Mouse (Mus musculus) layer of hippocampus, adult 18-20 months (tissue): ENCODE data around the gene Tmed1. TPM values are rescaled to one million over a fixed set of nuclear protein-coding genes. Genes with fewer than 3 reads are reported as not detected.
"Not testable (repeated sequence)": the region's sequence is repeated elsewhere in the genome, so short reads cannot be mapped to it uniquely, and the experiment has no call there.

Source experiments
- DNase-seq, 2 experiments: peaks; one replicate each; pipeline ENCODE4 v3.0.0; 2022; ENCODE audit warnings: low spot score in 2 of 2
- total RNA-seq, 2 experiments: library from RNA; stranded (reverse); gene quantifications; 2 replicates each; pipeline ENCODE4 v1.2.3; 2021

The Tmed1 gene
- total RNA-seq, 2 experiments from 2014 or later: 11.1 to 11.8 TPM

DNA sequence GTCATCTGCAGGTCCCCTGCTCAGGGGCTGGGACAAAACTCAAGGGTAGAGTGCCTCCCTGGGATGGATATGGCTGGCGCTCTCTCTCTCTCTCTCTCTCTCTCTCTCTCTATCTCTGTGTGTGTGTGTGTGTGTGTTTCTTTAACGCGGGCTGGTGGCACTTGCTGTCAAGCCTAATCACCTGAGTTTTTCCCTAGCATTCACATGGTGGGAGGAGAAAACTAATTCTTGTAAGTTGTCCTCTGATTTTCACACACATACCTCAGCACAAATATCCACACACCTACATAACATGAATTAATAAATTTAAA is 16.5 kb upstream of the Tmed1 start:
- DNase-seq: no peak

DNA sequence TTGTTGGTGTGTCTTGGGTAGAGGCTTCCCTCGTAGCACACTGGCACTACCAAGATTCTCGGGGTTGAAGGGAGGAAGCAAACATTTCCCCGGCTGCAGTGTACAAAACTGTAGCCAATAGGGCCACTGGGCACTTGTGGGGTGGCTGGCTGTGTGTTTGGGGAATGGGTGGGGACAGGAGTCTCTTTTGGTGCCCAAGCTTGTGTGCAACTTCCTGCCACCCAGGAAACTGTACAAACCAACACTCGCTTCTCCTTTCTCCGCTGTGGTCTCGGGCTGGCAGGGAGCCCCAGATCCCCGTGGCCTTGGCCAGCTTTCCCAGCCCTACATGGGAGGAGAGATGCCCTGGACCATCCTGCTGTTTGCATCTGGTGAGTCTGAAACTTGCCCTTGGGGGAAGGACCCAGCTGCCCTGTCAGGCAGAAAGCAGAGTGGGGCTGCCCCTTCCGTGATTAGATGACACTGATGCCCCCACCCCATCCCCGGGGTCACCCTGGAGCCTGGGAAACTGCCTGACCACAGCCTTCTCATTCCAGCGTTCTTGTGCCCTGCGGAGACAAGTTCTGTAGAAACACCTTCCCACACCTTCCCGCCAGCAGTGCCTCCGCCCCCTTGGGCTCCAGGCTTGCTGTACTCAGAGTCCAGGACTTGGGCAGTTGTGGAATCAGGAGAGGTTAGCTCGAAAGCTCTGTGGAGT is 16.0 kb upstream of the Tmed1 start, which contains the start of gene AB124611:
AB124611 (plus strand) TSS at position 240 of the 697 bp plus-strand sequence.
- no peak for DNase-seq

DNA sequence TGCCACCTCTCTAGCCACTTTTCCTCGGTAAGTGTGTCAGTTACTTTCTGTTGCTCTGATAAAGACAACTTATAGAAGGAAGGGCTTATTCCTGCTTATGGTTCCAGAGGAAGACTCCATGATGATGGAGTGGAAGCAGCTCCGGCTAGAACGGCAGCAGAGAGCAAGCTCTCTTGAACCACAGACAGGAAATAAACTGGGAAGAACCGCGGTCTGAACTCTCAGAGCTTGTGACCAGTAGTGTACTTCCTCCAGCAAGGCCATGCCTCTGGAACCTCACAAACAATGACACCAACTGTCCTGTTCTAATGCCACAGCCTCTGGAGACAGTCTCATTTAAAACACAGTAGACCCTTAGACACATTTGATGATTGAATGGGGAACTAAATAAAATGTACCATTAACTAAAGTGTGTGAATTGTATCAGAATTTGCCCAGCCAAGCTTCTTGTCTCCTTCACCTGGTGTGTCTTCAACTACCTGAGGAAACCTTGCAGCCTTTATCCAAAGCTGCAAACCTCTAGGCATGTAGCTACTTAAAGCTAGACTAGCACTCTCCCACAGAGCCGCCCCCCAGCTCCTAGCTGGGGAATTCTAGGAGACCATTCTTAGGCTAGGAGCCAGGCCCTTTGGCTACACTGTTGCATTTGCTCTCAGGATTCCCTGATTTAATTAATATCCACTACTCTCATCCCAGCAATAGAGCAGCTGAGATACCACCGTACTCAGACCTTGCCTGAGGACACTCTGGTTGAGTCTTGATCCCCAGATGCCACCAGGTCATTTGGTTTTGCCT is 15.3 kb upstream of the Tmed1 start:
- DNase-seq: no peak

DNA sequence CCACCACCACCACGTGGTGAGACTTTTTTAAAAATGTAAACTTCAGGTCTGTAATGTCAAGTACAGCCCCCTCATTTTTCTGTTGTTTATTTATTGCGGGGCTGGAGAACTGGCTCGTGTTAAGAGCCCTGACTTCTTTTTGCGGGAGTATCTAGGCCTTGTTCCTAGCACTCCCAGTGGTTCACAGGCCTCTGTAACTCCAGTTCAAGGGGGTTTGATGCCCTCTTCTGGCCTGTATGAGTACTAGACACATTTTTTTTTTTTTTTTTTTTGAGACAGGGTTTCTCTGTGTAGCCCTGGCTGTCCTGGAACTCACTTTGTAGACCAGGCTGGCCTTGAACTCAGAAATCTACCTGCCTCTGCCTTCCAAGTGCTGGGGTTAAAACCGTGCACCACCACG is 8.6 kb upstream of the Tmed1 start:
- DNase-seq: not testable (repeated sequence)

DNA sequence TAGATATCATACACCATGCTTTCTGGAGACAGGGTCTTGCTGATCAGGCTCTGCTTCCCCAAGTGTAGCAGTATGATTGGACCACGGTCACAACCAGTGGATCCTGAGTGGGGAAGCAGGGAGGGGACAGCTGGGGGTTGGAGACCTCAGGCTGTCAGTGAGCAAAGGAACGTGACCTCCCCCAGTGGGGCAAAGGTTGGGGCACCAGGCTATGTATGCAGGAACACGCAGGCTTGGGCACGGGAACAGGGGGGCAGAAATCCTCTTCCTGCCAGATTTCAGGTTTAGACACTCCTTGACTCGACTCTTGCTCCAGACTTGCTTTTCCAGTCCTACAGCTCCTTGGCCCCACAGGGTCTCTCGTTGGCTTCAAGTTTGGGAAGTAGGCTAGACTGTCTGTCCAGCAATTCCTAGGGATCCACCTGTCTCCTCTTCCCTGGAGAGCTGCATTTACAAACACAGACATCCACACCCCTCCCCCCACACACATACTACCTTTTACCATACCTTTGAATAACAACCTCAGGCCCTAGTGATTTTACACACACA is 8.0 kb upstream of the Tmed1 start:
- DNase-seq: no peak

DNA sequence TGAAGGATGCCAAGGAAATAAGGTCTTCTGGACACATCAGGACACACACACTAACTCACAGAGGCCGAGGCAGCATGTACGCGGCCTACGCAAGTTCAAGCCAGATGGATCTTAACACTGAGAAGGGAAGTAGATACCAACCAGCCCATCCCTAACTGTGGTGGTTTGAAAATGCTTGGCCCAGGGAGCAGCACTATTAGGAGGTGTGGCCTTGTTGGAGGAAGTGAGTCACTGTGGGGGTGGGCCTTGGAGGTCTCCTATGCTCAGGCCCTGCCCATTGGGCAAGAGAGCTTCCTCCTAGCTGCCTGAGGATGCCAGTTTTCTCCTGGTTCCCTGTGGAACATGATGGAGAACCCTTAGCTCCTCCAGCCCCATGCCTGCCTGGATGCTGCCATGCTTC is 3.4 kb upstream of the Tmed1 start:
- no peak for DNase-seq

DNA sequence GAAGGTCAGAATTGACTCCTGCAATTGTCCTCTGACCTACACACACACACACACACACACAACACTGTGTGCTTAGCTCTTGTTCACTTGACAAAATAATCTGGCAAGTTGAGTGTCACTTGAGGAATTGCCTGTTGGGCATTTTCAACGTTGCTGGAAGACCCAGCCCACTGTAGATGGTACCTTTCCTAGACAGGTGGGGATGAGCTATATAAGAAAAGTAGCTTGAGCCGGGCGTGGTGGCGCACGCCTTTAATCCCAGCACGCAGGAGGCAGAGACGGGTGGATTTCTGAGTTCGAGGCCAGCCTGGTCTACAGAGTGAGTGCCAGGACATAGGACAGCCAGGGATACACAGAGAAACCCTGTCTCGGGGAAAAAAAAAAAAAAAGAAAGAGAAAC is 1.0 kb upstream of the Tmed1 start:
- DNase-seq: no peak

DNA sequence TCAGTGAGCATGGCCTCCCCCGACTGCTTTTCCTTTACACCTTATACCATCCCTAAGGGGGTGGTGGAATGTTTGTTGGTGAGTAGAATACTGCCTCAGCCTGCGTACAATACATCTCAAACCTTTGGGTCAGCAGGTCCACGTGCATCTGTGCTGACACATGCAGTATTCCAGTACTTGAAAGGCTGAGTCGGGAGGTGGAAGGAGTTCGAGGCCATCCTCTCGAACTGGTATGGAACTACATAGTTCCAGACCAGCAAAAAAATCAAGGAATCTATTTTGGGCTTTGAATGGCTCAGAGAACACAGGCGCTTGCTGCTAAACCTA is 600 bp upstream of the Tmed1 start:
- DNase-seq: no peak

DNA sequence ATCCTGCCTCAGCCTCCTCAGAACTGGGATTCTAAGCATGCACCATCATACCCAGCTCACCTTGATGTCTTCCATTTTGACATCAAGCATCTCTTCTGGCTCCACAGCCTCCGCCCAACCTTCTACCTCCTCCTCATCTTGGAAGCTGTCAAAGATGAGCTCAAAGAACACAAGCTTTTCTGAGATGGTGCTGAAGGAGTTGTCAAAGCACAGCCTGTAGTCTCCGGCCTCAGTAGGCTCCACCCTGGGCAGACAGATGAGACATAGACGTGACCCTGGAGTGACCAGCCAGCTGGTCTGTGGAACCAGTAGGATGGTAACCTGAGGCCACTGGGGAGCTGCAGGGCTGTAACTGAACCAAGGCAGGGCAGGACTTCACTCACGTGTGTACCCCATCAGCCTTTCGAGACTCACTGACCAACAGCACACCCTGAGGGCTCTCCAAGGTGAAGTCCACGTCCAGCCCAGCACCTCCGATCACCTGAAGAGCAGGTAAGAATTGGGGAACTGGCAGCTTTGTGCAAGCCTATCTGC is 1.1 kb downstream of the Tmed1 start:
- DNase-seq: no peak

DNA sequence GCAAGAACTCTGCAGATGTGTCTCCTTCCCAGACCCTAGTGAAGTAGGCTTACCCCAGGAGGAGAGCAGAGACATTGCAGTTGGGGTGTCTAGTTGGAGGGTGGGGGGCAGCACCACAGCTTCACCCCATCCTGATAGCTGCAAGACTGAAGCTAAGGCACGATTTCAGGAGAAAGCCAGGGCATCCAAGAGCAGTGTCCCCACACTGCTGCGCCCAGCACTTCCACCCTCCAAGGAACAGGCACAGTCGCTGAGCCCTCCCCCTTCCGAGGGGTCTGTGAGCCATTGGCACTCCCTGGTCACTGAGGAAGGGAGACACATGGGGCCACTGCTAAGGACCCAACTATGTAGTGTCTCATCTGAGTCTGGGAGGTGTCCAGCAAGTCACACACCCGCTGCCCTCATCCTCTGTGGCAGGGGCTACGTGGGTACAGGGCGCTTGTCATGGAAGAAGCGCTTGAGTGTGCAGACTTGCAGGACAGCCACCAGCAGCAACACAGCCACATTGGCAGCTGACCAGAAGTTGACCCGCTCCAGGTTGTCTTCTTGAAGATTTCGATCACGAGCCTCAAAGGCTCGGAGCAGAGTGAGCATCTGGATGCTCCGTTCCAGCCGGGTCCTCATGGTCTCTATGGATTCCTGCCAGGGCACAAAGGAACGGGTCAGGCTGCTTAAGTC is 2.2 kb downstream of the Tmed1 start:
- no peak for DNase-seq

DNA sequence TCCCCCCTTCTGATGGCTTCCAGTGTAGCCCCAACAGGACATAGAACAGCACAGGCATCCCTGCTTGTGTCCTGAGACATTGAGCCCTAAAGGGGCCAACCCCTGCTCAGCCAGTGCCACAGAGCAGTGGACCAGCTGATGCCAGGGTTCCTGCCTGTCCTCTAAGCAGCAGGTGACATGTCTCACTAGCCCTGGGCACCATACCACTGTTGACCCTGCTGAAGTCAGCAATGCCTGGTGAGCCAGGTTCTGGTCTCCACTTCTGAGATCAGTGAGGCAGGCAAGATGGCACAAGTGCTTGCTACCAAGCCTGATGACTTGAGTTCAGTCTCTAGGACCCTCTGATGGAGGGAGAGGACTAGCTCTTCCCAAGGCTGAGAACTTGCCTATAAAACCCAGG is 4.3 kb downstream of the Tmed1 start:
- no peak for DNase-seq

DNA sequence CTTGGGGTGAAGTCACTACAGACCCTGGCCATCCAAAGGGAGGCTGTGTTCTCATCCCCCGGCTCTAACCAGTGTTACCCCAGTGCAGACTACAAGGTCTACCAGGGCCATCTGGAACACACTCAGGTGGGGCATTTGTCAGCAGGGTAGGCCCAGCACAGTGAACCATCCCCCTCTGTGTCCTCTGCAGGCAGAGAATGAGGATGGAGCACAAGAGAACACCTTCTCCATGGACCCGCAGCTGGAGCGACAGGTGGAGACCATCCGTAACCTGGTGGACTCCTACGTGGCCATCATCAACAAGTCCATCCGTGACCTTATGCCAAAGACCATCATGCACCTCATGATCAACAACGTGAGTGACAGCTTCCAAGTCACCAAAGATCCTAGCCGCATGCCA is 6.7 kb downstream of the Tmed1 start:
- no peak for DNase-seq

DNA sequence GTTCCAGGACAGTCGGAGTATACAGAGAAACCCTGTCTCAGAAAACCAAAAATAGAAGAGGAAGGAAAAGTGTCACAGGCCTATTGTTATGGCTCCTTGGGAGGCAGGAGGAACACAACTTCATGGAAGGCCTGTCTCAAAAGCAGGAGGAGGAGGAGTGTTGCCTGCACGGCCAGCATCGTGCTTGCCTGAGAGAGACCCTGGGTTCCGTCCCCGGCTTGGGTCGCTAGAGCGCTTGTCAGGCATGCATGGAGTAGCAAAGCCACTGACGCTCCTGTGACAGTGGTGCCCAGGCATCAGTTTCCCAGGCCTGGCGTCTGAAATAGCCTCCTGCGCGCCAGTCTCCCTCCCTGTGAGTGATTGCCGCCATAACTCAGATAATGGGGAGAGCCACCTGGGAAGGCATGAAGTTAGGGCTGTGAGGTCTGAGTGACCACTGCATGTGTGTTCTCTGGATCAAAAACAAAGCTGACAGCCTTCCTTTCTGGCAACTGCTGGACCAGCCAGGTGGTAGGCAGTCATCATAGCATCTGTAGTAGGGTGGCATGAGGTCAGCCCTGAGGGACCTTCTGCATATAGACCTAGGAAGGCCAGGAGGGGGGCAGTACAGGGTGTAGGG is 11.7 kb downstream of the Tmed1 start:
- no peak for DNase-seq

DNA sequence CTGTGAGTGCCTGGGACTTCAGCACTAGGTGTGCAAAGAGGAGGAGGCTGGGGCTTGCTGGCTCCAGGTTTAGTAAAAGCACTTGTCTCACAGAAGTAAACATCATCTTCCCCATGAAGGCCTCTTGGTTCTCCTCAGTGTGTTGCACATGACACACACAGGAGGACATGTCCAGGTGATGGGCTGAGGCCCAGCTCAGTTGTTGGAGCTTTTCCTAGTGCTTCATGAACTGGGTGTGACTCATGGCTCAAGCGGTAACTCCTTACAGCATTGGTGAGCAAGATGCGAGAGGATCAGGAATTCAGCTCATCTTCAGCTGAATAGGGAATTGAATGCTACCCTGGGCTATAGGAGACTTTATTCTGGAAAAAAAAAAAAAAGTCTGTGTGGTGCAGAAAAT is 12.4 kb downstream of the Tmed1 start:
- no peak for DNase-seq

DNA sequence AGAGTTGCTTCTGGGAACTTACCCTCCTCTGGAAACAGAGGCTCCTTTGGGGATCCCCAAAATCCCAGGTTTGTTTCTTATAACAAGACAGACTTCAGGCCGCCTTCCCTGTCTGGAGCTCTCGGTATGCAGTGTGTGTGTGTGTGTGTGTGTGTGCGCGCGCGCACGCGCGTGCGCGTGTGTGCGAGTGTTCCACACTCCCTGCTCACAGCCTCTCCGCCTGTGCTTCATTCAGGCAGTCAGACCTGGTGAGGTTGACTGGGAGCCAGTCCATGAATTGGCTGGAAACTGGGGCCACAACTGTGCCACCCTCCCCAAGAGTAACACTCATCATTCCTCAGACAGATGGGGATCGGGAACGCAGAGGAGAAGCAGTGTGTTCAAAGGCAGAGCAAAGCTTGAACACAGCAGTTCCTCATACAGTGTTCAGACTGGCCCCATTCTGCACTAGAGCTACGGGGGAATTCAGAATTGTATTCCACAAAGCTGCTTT is 13.0 kb downstream of the Tmed1 start:
- peak; percentile 42 to 69 for DNase-seq

DNA sequence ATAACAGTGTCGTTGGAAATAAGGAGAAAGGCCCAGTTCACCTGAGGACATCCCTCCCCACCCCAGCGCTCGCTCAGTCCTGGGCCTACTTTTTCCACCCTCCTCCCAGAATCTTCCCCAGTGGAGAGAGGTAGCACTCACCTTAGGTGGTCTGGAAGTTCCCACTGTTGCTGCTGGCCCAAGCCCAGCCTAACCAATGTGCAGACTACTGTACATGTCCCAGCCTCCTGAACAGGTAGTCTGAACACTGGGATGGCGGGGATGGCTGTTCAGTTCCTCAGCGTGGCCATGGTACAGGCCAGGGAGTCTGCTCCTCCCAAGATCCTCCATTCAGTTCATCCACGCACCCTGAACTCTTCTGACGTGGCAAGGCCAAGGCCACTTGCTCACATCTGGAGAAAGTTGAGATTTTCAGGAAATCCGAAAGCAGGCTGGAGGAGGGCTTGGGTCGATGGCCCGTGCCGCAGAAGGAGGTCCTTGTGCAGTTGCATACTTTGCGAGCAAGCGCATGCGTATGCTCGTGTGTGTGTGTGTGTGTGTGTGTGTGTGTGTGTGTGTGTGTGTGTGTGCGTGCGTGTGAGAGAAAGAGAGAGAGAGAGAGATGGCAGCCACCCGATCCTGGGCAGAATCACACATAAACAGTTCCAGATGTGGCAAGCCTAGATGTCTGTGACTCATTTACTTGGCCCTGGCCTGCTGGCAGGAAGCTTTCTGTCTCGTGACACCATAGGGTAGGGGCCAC is 13.6 kb downstream of the Tmed1 start:
- no peak for DNase-seq

DNA sequence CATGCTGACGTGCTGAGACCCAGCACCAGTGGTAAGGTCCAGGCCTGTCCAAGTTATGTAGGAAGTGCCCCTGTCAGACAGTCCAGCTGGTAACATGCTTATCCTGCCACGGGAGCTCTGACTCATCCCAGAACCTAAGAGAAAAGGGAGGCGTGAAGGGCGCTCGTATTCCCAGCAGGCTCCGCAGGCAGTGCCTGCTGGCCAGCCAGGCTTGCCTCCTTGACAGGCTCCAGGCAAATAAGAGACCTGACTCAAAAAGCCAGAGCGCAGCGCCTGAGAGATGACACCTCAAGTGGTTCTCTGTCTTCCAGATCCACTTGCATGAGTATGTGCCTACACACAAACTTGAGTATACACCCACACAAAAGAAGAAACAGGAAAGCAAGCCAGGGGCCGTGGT is 15.3 kb downstream of the Tmed1 start:
- DNase-seq: peak in 1 of 2 experiments; percentile 35

DNA sequence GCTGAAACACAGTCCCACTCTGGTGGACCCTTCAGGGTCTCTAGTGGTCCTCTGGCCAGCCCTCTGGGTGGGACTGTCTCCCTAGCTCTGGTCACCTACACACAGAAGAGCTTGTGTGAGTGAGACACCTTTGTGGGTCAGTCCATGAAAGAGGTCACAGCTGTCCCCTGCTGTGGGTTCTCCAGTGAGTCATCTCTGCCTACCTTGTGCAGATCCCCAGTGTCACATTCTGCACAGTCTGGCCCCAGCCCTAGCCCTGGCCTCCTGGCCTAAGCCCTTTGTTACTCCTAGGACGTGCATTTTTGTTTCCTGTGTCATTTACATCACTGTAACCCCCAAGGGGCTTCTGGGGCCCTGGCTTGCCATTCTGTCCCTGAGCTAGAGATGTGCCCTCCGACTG is 16.1 kb downstream of the Tmed1 start:
- no peak for DNase-seq

DNA sequence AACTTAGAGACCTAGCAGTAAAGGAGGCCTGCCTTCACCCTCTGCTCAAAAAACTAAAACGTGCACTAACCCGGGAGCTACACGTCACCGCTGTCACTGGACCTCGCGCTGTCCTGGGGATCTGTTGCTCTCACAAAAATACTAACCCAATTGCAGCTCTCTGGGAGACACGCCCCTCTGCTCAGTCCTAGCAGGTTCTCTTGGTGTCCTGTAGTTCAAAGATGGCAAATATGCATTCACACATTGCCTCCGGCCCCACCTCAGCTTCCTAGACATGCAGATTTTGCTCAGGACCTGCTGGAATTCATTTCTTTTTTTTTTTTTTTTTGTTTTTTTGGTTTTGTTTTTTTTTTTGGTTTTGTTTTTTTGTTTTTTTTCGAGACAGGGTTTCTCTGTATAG is 19.4 kb downstream of the Tmed1 start:
- DNase-seq: no peak

DNA sequence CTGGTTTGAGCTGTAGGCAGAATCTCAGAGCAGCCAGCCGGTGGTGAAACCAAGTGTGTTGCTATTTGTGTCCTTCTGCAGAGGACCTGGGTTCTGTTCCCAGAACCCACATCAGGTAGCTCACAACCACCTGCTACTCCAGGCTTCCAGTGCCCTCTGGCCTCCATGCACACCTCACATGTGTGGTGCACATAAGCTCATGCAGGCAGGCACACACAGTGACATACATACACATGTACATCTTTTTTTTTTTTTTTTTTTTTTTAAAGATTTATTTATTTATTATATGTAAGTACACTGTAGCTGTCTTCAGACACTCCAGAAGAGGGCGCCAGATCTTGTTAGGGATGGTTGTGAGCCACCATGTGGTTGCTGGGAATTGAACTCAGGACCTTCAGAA is 21.8 kb downstream of the Tmed1 start:
- not testable (repeated sequence) for DNase-seq

DNA sequence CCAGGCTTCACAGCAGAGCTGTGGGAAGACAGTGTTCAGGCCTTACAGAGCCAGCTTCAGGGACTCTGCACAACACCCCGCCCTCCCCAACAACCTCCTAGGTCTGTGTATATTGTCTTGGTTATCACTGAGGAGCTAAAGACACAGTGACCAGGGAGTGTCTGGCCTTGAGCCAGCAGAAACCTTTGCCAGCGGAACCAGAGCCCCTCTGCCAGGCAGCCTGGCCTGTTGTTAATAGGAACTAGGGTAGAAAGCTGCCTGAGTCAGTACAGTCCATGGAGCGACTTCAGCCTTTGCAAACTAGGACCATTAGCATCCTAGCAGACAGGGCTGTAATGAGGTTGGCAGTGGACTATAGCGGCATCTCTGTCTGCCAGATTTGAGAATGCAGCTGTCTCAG is 26.0 kb downstream of the Tmed1 start:
- DNase-seq: no peak
